Mouse (Mus musculus): ENCODE data around the gene Pdxp.

- TF ChIP-seq TCF12 (IDR thresholded peaks at IDR 0.05; ENCODE audit: insufficient read depth, poor library complexity, severe bottlenecking) (no peak), POLR2A (IDR thresholded peaks at IDR 0.05; ENCODE audit: insufficient read length, low read depth) (peak; percentile 74), USF1 (IDR thresholded peaks at IDR 0.05; ENCODE audit: low read depth) (no peak), POLR2AphosphoS2 (IDR thresholded peaks at IDR 0.05; ENCODE audit: insufficient read length, low read depth) (peak; percentile 53)
These were observed 13.8 kb upstream of the Pdxp start, which contains the start of gene Sh3bp1 for GRCm38 (mm10) chr15:78899740-78900584.
